Mouse (Mus musculus): Measurements from ENCODE around the gene Ush2a. TPM values are rescaled to one million over a fixed set of nuclear protein-coding genes. Genes with fewer than 3 reads are reported as not detected.

Ush2a gene
- polyA plus RNA-seq, 1 experiment = not detected

DNA sequence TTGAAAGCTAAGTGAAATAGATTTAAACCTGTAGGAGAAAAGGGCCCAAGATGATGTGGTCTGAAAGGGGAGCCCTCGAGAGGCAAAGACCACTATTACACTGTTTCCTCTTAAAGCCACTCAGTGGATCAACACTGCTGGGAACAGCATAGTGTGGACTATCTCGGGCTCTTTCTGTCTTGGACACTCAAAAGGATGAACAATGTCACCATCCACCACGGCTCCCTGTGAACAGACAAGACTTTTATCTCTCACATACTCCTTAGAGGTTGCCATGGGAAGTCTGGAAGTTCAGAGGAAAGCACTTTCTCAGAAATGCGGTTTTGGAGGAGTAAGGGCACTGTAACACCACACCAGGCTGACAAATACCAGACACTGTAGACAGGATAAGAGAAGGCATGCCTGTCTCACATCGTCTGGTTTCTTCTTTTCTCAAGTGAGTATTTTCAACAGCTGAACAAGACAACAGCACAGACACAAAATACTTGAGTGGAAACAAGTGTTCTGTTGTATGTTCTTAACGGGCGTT, 124.0 kb downstream of the Ush2a start:
- H3K27ac ChIP-seq (ENCODE audit: insufficient read depth, low read depth, low read length) = no peak overlapping the region
- H3K4me3 ChIP-seq (ENCODE audit: insufficient read depth, low read depth, low read length) = no peak overlapping the region
- TF ChIP-seq POLR2A (IDR thresholded peaks at IDR 0.05; ENCODE audit: low read depth, low read length) (no peak), CTCF (conservative IDR thresholded peaks at IDR 0.05; ENCODE audit: insufficient read depth, insufficient read length, low read depth, low read length) (no peak)
- no peaks in the 10 kb centered on the region for H3K36me3 ChIP-seq (ENCODE audit: control insufficient read depth, insufficient read depth, low read length)
- H3K27me3 ChIP-seq (replicated peaks; ENCODE audit: control insufficient read depth, insufficient read depth, low read length) = no peaks in the 10 kb centered on the region
- no peaks in the 10 kb centered on the region for H3K4me1 ChIP-seq (ENCODE audit: control insufficient read depth, insufficient read depth, low read length)
- DNase-seq = no peak
- WGBS = 58% methylated on average over 7 of the region's 7 CpGs

- no peak for DNase-seq
- H3K27ac ChIP-seq (ENCODE audit: insufficient read depth, low read depth, low read length) = no peak overlapping the region
- no peak overlapping the region for H3K4me3 ChIP-seq (ENCODE audit: insufficient read depth, low read depth, low read length)
- H3K27me3 ChIP-seq (replicated peaks; ENCODE audit: control insufficient read depth, insufficient read depth, low read length) = no peaks in the 10 kb centered on the region
- WGBS = 77% methylated on average over 3 of the region's 3 CpGs
- no peaks in the 10 kb centered on the region for H3K4me1 ChIP-seq (ENCODE audit: control insufficient read depth, insufficient read depth, low read length)
- H3K36me3 ChIP-seq (ENCODE audit: control insufficient read depth, insufficient read depth, low read length) = no peaks in the 10 kb centered on the region
- TF ChIP-seq POLR2A (IDR thresholded peaks at IDR 0.05; ENCODE audit: low read depth, low read length) = no peak
- TF ChIP-seq CTCF (conservative IDR thresholded peaks at IDR 0.05; ENCODE audit: insufficient read depth, insufficient read length, low read depth, low read length) = no peak
Measured at GRCm38 (mm10) chr1:188387321-188387720, 125.5 kb downstream of the Ush2a start.

- TF ChIP-seq CTCF (conservative IDR thresholded peaks at IDR 0.05; ENCODE audit: insufficient read depth, insufficient read length, low read depth, low read length) (no peak), POLR2A (IDR thresholded peaks at IDR 0.05; ENCODE audit: low read depth, low read length) (no peak)
- 35% methylated on average over 2 of the region's 2 CpGs for WGBS
Measured at GRCm38 (mm10) chr1:188387820-188388471, 126.1 kb downstream of the Ush2a start.

DNA sequence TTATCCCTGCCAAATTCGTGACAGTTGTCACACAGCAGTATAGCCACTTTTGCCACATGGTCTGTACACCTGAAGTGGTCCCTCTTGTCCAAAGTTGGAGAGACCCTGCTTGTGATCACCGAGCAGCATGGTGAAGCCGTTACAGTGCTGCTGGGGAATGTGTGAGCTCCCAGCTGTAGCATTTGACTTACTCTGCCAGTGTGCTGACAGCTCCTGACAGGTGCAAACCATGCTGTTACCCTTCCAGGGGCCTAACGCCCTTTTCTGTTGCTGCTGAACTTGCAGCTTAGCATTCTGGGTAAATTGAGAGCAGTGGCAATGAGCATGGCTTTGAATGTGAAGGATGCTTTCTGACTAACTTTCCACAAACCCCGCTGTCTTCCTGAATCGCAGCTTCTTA, 128.3 kb downstream of the Ush2a start:
- 69% methylated on average over 6 of the region's 6 CpGs for WGBS
- DNase-seq = no peak
- H3K27me3 ChIP-seq (replicated peaks; ENCODE audit: control insufficient read depth, insufficient read depth, low read length) = no peaks in the 10 kb centered on the region
- no peak overlapping the region for H3K27ac ChIP-seq (ENCODE audit: insufficient read depth, low read depth, low read length)
- TF ChIP-seq POLR2A (IDR thresholded peaks at IDR 0.05; ENCODE audit: low read depth, low read length) (no peak), CTCF (conservative IDR thresholded peaks at IDR 0.05; ENCODE audit: insufficient read depth, insufficient read length, low read depth, low read length) (no peak)
- H3K4me1 ChIP-seq (ENCODE audit: control insufficient read depth, insufficient read depth, low read length) = no peaks in the 10 kb centered on the region
- H3K36me3 ChIP-seq (ENCODE audit: control insufficient read depth, insufficient read depth, low read length) = no peaks in the 10 kb centered on the region
- no peak overlapping the region for H3K4me3 ChIP-seq (ENCODE audit: insufficient read depth, low read depth, low read length)

More at GRCm38 (mm10) chr1:188387820-188388471, 126.1 kb downstream of the Ush2a start:
- no peak overlapping the region for H3K4me3 ChIP-seq (ENCODE audit: insufficient read depth, low read depth, low read length)
- no peaks in the 10 kb centered on the region for H3K36me3 ChIP-seq (ENCODE audit: control insufficient read depth, insufficient read depth, low read length)
- DNase-seq = no peak
- H3K4me1 ChIP-seq (ENCODE audit: control insufficient read depth, insufficient read depth, low read length) = no peaks in the 10 kb centered on the region
- no peak overlapping the region for H3K27ac ChIP-seq (ENCODE audit: insufficient read depth, low read depth, low read length)
- no peaks in the 10 kb centered on the region for H3K27me3 ChIP-seq (replicated peaks; ENCODE audit: control insufficient read depth, insufficient read depth, low read length)

GRCm38 (mm10) chr1:188407176-188407575, 145.4 kb downstream of the Ush2a start:
- H3K36me3 ChIP-seq (ENCODE audit: control insufficient read depth, insufficient read depth, low read length) = no peaks in the 10 kb centered on the region
- WGBS = 92% methylated on average over 4 of the region's 4 CpGs

DNA sequence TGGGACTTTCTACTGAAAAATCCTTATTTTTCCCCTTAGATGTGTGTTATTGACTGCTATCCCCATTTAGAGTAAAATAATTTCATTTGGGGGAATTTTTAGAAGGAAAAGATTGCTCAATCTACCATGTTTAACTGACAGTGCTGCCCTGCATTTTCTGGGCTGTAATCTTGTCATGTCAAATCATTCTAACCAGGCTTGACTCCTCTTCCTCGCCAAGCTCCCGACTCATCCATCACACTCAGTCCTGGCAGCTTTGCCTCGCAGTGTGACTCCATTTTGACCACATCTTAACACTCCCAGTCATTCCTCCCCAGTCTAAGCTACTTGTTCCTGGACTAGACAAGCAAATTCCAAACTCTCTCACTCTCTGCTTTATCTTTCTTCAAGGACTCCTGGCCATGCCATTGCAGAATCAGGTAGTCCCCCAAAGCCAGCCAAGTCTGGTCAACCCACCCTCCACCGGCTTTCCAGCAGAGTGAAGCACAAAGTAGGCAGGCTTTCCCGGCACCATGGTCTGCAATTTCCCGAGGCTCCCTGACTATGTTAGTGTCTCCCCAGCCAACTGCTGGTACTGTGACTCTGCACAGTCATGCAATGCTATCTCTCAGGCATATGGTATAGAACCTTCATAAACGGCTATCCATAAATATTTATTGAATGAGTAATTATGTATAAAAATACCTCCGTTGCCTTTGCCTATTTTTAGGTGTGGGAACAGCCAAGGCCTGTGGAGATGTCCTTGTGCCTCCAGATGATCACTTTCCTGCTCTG, 146.0 kb downstream of the Ush2a start:
- Histone ChIP-seq H3K4me1 (ENCODE audit: control insufficient read depth, insufficient read depth, low read length) (no peaks in the 10 kb centered on the region), H3K27me3 (replicated peaks; ENCODE audit: control insufficient read depth, insufficient read depth, low read length) (no peaks in the 10 kb centered on the region), H3K36me3 (ENCODE audit: control insufficient read depth, insufficient read depth, low read length) (no peaks in the 10 kb centered on the region), H3K4me3 (ENCODE audit: insufficient read depth, low read depth, low read length) (no peak overlapping the region), H3K27ac (ENCODE audit: insufficient read depth, low read depth, low read length) (no peak overlapping the region)
- TF ChIP-seq CTCF (conservative IDR thresholded peaks at IDR 0.05; ENCODE audit: insufficient read depth, insufficient read length, low read depth, low read length) (no peak), POLR2A (IDR thresholded peaks at IDR 0.05; ENCODE audit: low read depth, low read length) (no peak)
- 85% methylated on average over 8 of the region's 8 CpGs for WGBS
- DNase-seq = no peak

More at GRCm38 (mm10) chr1:188407176-188407575, 145.4 kb downstream of the Ush2a start:
- H3K27ac ChIP-seq (ENCODE audit: insufficient read depth, low read depth, low read length) = no peak overlapping the region
- no peak overlapping the region for H3K4me3 ChIP-seq (ENCODE audit: insufficient read depth, low read depth, low read length)
- H3K4me1 ChIP-seq (ENCODE audit: control insufficient read depth, insufficient read depth, low read length) = no peaks in the 10 kb centered on the region
- TF ChIP-seq POLR2A (IDR thresholded peaks at IDR 0.05; ENCODE audit: low read depth, low read length) = no peak
- no peak for TF ChIP-seq CTCF (conservative IDR thresholded peaks at IDR 0.05; ENCODE audit: insufficient read depth, insufficient read length, low read depth, low read length)
- no peaks in the 10 kb centered on the region for H3K27me3 ChIP-seq (replicated peaks; ENCODE audit: control insufficient read depth, insufficient read depth, low read length)
- no peak for DNase-seq

GRCm38 (mm10) chr1:188410547-188410946, 148.7 kb downstream of the Ush2a start:
- Histone ChIP-seq H3K36me3 (ENCODE audit: control insufficient read depth, insufficient read depth, low read length) (no peaks in the 10 kb centered on the region), H3K27me3 (replicated peaks; ENCODE audit: control insufficient read depth, insufficient read depth, low read length) (no peaks in the 10 kb centered on the region), H3K4me3 (ENCODE audit: insufficient read depth, low read depth, low read length) (no peak overlapping the region), H3K27ac (ENCODE audit: insufficient read depth, low read depth, low read length) (no peak overlapping the region), H3K4me1 (ENCODE audit: control insufficient read depth, insufficient read depth, low read length) (no peaks in the 10 kb centered on the region)
- 87% methylated on average over 3 of the region's 3 CpGs for WGBS
- no peak for TF ChIP-seq CTCF (conservative IDR thresholded peaks at IDR 0.05; ENCODE audit: insufficient read depth, insufficient read length, low read depth, low read length)
- DNase-seq = no peak

All from kidney, adult 2 months (tissue).